Mouse (Mus musculus): ENCODE results near the gene Gpr155. TPM values are rescaled to one million over a fixed set of nuclear protein-coding genes. Genes with fewer than 3 reads are reported as not detected.

The Gpr155 gene
- polyA plus RNA-seq, 1 experiment from 2014 or later = 9.5 TPM

GRCm38 (mm10) chr2:73385641-73386355 lies 574 bp downstream of the Gpr155 start:
- under 1% methylated on average over 29 of the region's 29 CpGs for WGBS
- H3K4me1 ChIP-seq = peaks cover 13% of the 10 kb centered on the region
- peak overlapping the region; percentile 96 for H3K4me2 ChIP-seq
- peak overlapping the region; percentile 75 for H3K4me3 ChIP-seq
- H3K9me3 ChIP-seq = no peaks in the 10 kb centered on the region
- peak overlapping the region; percentile 84 for H3K9ac ChIP-seq
- ATAC-seq (ENCODE audit: insufficient number of reproducible peaks, insufficient read depth, low FRiP score, low TSS enrichment, low read depth) = peak; percentile 32; the same call in 1 of the 2 replicates
- H3K36me3 ChIP-seq = 0 out of 2 replicates have a peak, but pooled peaks cover 3% of the 10 kb centered on the region
- H3K27ac ChIP-seq = no peak overlapping the region
- H3K27me3 ChIP-seq = no peaks in the 10 kb centered on the region

- peak overlapping the region; percentile 75 for H3K4me3 ChIP-seq
- no peak for ATAC-seq (ENCODE audit: insufficient number of reproducible peaks, insufficient read depth, low FRiP score, low TSS enrichment, low read depth)
- no peaks in the 10 kb centered on the region for H3K9me3 ChIP-seq
- H3K36me3 ChIP-seq = 0 out of 2 replicates have a peak, but pooled peaks cover 3% of the 10 kb centered on the region
- H3K9ac ChIP-seq = no peak overlapping the region
- peaks cover 19% of the 10 kb centered on the region for H3K4me1 ChIP-seq
- peak overlapping the region; percentile 96 for H3K4me2 ChIP-seq
- whole genome bisulfite sequencing = 72% methylated on average over 4 of the region's 4 CpGs
- H3K27ac ChIP-seq = no peak overlapping the region
- no peaks in the 10 kb centered on the region for H3K27me3 ChIP-seq
These were observed 1.2 kb downstream of the Gpr155 start for GRCm38 (mm10) chr2:73385172-73385571.

DNA sequence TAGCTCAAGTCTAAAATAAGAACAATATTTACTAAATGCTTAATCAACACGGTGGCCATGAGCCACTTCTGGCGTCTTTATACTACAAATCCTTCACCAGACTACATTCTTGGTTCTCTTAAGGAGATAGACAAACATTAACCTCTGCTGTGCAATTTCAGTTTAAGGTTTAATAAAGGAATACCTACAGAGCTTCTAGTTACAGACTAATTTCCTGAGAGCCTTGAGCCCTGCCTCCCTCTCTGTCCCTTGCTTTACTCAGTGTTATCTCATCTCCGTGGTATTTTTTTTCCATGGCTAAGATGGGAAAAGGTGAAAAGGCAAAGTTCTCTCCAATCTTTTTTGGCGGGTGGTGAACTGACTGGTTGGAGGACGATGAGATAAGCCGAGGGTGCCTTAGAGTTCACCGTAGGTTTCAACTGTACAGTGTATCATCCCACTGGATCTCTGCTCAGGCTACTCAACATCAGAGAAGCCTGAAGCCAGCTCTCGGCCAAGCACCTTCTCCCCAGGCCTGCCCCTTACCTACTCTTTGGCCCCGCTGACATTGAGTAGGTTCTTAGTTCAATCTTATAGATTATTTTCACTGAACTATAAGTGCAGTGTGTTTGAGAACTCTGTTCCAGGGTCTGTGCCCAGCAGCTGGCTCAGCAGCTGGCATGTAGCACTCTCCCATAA lies 5.9 kb downstream of the Gpr155 start:
- no peak for ATAC-seq (ENCODE audit: insufficient number of reproducible peaks, insufficient read depth, low FRiP score, low TSS enrichment, low read depth)
- Histone ChIP-seq H3K27ac (no peak overlapping the region), H3K4me3 (no peak overlapping the region), H3K9me3 (no peaks in the 10 kb centered on the region), H3K9ac (no peak overlapping the region), H3K27me3 (no peaks in the 10 kb centered on the region), H3K4me2 (no peak overlapping the region), H3K4me1 (peaks cover 16% of the 10 kb centered on the region; the same call in 1 of the 2 replicates), H3K36me3 (0 out of 2 replicates have a peak, but pooled peaks cover 3% of the 10 kb centered on the region)
- 75% methylated on average over 9 of the region's 9 CpGs for WGBS

- Histone ChIP-seq H3K4me2 (no peak overlapping the region), H3K9ac (no peak overlapping the region), H3K27me3 (no peaks in the 10 kb centered on the region), H3K27ac (no peak overlapping the region), H3K4me1 (peaks cover 20% of the 10 kb centered on the region), H3K36me3 (0 out of 2 replicates have a peak, but pooled peaks cover 3% of the 10 kb centered on the region), H3K9me3 (no peaks in the 10 kb centered on the region), H3K4me3 (no peak overlapping the region)
- 72% methylated on average over 5 of the region's 5 CpGs for WGBS
- no peak for ATAC-seq (ENCODE audit: insufficient number of reproducible peaks, insufficient read depth, low FRiP score, low TSS enrichment, low read depth)
These were observed 6.7 kb downstream of the Gpr155 start for GRCm38 (mm10) chr2:73379656-73380055.

DNA sequence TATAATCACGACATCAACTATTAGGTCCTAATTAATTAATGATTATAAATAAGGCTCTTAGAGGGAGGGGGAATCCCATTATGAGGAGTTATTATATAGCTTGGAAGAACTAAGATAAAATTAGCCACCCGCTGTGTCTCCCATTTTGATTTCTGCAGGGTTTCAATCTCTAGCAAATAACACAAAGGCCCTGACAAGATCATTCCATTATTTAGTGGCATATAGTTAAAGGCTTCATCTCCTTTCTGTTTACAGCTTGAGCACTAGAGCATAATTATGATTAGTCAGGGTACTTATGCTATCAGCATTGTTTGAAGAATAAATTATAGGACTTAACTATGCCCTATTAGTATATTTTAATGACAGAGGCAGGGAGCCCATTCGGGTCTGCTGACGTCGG lies 8.0 kb downstream of the Gpr155 start:
- H3K27ac ChIP-seq = no peak overlapping the region
- 0 out of 2 replicates have a peak, but pooled peaks cover 3% of the 10 kb centered on the region for H3K36me3 ChIP-seq
- H3K4me1 ChIP-seq = peaks cover 20% of the 10 kb centered on the region
- no peak overlapping the region for H3K4me2 ChIP-seq
- no peak overlapping the region for H3K4me3 ChIP-seq
- no peaks in the 10 kb centered on the region for H3K27me3 ChIP-seq
- no peak for ATAC-seq (ENCODE audit: insufficient number of reproducible peaks, insufficient read depth, low FRiP score, low TSS enrichment, low read depth)
- H3K9ac ChIP-seq = no peak overlapping the region
- no peaks in the 10 kb centered on the region for H3K9me3 ChIP-seq
- whole genome bisulfite sequencing = 85% methylated on average over 5 of the region's 5 CpGs

GRCm38 (mm10) chr2:73371530-73372335 lies 14.6 kb downstream of the Gpr155 start:
- Histone ChIP-seq H3K27ac (no peak overlapping the region), H3K9me3 (no peaks in the 10 kb centered on the region), H3K9ac (no peak overlapping the region), H3K4me3 (no peak overlapping the region), H3K36me3 (peaks cover 4% of the 10 kb centered on the region; the same call in 1 of the 2 replicates), H3K4me2 (no peak overlapping the region), H3K27me3 (no peaks in the 10 kb centered on the region), H3K4me1 (peaks cover 6% of the 10 kb centered on the region)
- WGBS = 73% methylated on average over 9 of the region's 9 CpGs
- no peak for ATAC-seq (ENCODE audit: insufficient number of reproducible peaks, insufficient read depth, low FRiP score, low TSS enrichment, low read depth)

- peaks cover 15% of the 10 kb centered on the region; the same call in 1 of the 2 replicates for H3K36me3 ChIP-seq
- H3K27me3 ChIP-seq = no peaks in the 10 kb centered on the region
- peaks cover 5% of the 10 kb centered on the region for H3K4me1 ChIP-seq
- ATAC-seq (ENCODE audit: insufficient number of reproducible peaks, insufficient read depth, low FRiP score, low TSS enrichment, low read depth) = no peak
- H3K27ac ChIP-seq = no peak overlapping the region
- no peaks in the 10 kb centered on the region for H3K9me3 ChIP-seq
- no peak overlapping the region for H3K9ac ChIP-seq
- H3K4me2 ChIP-seq = no peak overlapping the region
- 81% methylated on average over 5 of the region's 5 CpGs for WGBS
- no peak overlapping the region for H3K4me3 ChIP-seq
These were observed 22.9 kb downstream of the Gpr155 start for GRCm38 (mm10) chr2:73363448-73363847.

DNA sequence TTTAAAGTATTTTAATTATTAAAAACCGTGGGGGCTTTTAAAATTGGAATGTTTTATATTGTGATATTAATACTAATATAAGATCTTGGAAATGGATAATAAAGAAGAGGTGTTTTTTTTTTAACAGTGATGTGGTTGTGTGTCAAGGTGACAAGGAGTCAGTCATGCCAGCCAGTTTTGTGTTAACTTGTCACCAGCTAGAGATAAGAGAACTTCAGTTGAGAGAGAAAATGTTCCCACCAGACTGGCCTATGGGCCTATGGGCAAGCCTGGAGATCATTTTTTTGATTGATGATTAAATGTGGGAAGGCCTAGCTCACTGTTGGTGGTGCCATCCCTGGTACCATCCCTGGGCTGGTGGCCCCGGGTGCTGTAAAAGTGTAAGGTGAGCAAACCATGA lies 25.8 kb downstream of the Gpr155 start:
- Histone ChIP-seq H3K4me1 (peaks cover 18% of the 10 kb centered on the region), H3K9me3 (no peaks in the 10 kb centered on the region), H3K4me3 (no peak overlapping the region), H3K27ac (no peak overlapping the region), H3K27me3 (no peaks in the 10 kb centered on the region), H3K36me3 (peaks cover 10% of the 10 kb centered on the region; the same call in 1 of the 2 replicates), H3K9ac (no peak overlapping the region), H3K4me2 (no peak overlapping the region)
- no peak for ATAC-seq (ENCODE audit: insufficient number of reproducible peaks, insufficient read depth, low FRiP score, low TSS enrichment, low read depth)
- WGBS = 83% methylated on average over 2 of the region's 2 CpGs

- no peaks in the 10 kb centered on the region for H3K27me3 ChIP-seq
- no peaks in the 10 kb centered on the region for H3K9me3 ChIP-seq
- H3K27ac ChIP-seq = no peak overlapping the region
- H3K9ac ChIP-seq = no peak overlapping the region
- no peak for ATAC-seq (ENCODE audit: insufficient number of reproducible peaks, insufficient read depth, low FRiP score, low TSS enrichment, low read depth)
- H3K4me2 ChIP-seq = no peak overlapping the region
- 93% methylated on average over 5 of the region's 5 CpGs for WGBS
- peaks cover 18% of the 10 kb centered on the region for H3K4me1 ChIP-seq
- H3K4me3 ChIP-seq = no peak overlapping the region
- H3K36me3 ChIP-seq = peaks cover 10% of the 10 kb centered on the region; the same call in 1 of the 2 replicates
These were observed 26.4 kb downstream of the Gpr155 start for GRCm38 (mm10) chr2:73359941-73360340.

GRCm38 (mm10) chr2:73357004-73357403 lies 29.4 kb downstream of the Gpr155 start:
- H3K9ac ChIP-seq = peak overlapping the region; percentile 54; the same call in 1 of the 2 replicates
- ATAC-seq (ENCODE audit: insufficient number of reproducible peaks, insufficient read depth, low FRiP score, low TSS enrichment, low read depth) = 0 out of 2 replicates have a peak, but pooled peaks have one; percentile 32

DNA sequence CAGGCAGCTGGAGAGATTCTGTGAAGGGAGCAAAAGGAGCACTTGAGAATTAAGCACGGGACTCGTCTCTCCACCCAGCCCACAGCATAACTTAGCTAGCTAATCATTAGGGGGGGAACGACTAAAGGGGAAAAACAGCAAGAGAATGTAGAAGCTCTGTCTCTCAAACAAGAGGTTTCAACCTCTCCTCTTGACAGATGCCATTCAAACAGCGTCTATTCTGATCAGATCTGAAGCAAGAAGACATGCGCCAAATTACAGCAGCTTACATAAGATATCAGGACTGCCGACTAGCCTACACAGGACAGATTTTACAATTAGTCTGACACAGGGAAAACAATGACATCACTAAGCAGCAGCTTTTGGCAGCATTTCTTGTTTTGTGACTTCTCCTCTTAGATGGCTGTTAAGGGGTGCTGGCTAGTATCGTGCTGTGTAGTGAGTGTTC lies 34.4 kb downstream of the Gpr155 start:
- Histone ChIP-seq H3K9ac (no peak overlapping the region), H3K27ac (no peak overlapping the region; the same call in 1 of the 2 replicates), H3K9me3 (no peaks in the 10 kb centered on the region)

More at GRCm38 (mm10) chr2:73357004-73357403, 29.4 kb downstream of the Gpr155 start:
- H3K27me3 ChIP-seq = no peaks in the 10 kb centered on the region
- peak overlapping the region; percentile 79 for H3K27ac ChIP-seq
- H3K4me2 ChIP-seq = peak overlapping the region; percentile 60
- 24% methylated on average over 18 of the region's 18 CpGs for WGBS
- peaks cover 3% of the 10 kb centered on the region; the same call in 1 of the 2 replicates for H3K36me3 ChIP-seq
- peak overlapping the region; percentile 33 for H3K4me3 ChIP-seq
- no peaks in the 10 kb centered on the region for H3K9me3 ChIP-seq
- peaks cover 20% of the 10 kb centered on the region for H3K4me1 ChIP-seq

More for the DNA sequence above, 34.4 kb downstream of the Gpr155 start:
- no peaks in the 10 kb centered on the region for H3K36me3 ChIP-seq
- 36% methylated on average over 7 of the region's 7 CpGs for WGBS
- no peak overlapping the region for H3K4me3 ChIP-seq
- H3K27me3 ChIP-seq = no peaks in the 10 kb centered on the region
- ATAC-seq (ENCODE audit: insufficient number of reproducible peaks, insufficient read depth, low FRiP score, low TSS enrichment, low read depth) = no peak
- peaks cover 29% of the 10 kb centered on the region for H3K4me1 ChIP-seq
- H3K4me2 ChIP-seq = no peak overlapping the region

All from embryonic facial prominence, embryonic 13.5 days (tissue).